Mouse (Mus musculus) forebrain, postnatal 0 days (tissue): ENCODE data around the gene Dpagt1. TPM values are rescaled to one million over a fixed set of nuclear protein-coding genes. Genes with fewer than 3 reads are reported as not detected.
A peak's percentile ranks its signal among the peaks of the same experiment; 100 is the strongest.

Experiments used
- ATAC-seq: fragments of 200-750 bp; cut with Nextera tagmentation; 2 replicates; pipeline ENCODE4 v1.8.0; 2017; ENCODE audit warnings: mild to moderate bottlenecking, moderate library complexity
- DNase-seq: peaks from one replicate; pipeline ENCODE4 v3.0.0-alpha.2; 2015
- H3K27ac ChIP-seq: fragments of 300-500 bp; sonication (generic); 2 replicates; pipeline ENCODE4 v1.5.1; 2014; ENCODE audit warnings: low read depth, mild to moderate bottlenecking, antibody characterized with exemption, low read length, moderate library complexity, mixed read lengths
- H3K27me3 ChIP-seq: fragments of 300-500 bp; sonication (generic); 2 replicates; pipeline ENCODE4 v1.6.1; 2014; ENCODE audit warnings: mild to moderate bottlenecking, low read length, mixed read lengths; ENCODE audit not compliant: insufficient read depth
- H3K36me3 ChIP-seq: fragments of 300-500 bp; sonication (generic); 2 replicates; pipeline ENCODE4 v1.6.1; 2014; ENCODE audit warnings: mild to moderate bottlenecking, moderate library complexity; ENCODE audit not compliant: insufficient read depth
- H3K4me1 ChIP-seq: fragments of 300-500 bp; sonication (generic); 2 replicates; pipeline ENCODE4 v1.6.1; 2014; ENCODE audit warnings: antibody characterized with exemption; ENCODE audit not compliant: insufficient read depth
- H3K4me2 ChIP-seq: fragments of 300-500 bp; sonication (generic); 2 replicates; pipeline ENCODE4 v1.6.1; 2014; ENCODE audit warnings: low read depth, mild to moderate bottlenecking, moderate library complexity
- H3K4me3 ChIP-seq: fragments of 300-500 bp; sonication (generic); 2 replicates; pipeline ENCODE4 v1.5.1; 2014; ENCODE audit warnings: low read depth, low read length, mixed read lengths
- H3K9ac ChIP-seq: fragments of 300-500 bp; sonication (generic); 2 replicates; pipeline ENCODE4 v1.6.1; 2014; ENCODE audit warnings: mild to moderate bottlenecking
- H3K9me3 ChIP-seq: fragments of 300-500 bp; sonication (generic); 2 replicates; pipeline ENCODE4 v1.6.1; 2016; ENCODE audit warnings: low read length
- CTCF ChIP-seq: sonication (generic); IDR thresholded peaks from 2 replicates; pipeline ENCODE4 v1.5.1; 2016; ENCODE audit warnings: antibody characterized with exemption, control low read depth, low read depth
- WGBS: fragments of 180-500 bp; shearing (Covaris S2); extraction: QIAGEN DNeasy Blood & Tissue Kit; methylation state at CpG from one replicate; pipeline ENCODE4 v1.1.7; 2014; 5-methylcytosine and 5-hydroxymethylcytosine counted together
- polyA plus RNA-seq: library from polyadenylated mRNA; unstranded; fragments of >200 nt; fragmentation: Nextera tagmentation; extraction: Ambion mirVana; gene quantifications from 2 replicates; pipeline ENCODE4 v1.2.1, GENCODE M21; 2015
- total RNA-seq: library from RNA; depleted of rRNA; stranded (reverse); fragments of >200 nt; gene quantifications from 2 replicates; pipeline ENCODE4 v1.2.3, GENCODE M21; 2014; rRNA removed

Dpagt1 gene
- total RNA-seq (17.7 and 18.3 TPM in 2 replicates), polyA plus RNA-seq (30.1 and 30.6 TPM in 2 replicates)

DNA sequence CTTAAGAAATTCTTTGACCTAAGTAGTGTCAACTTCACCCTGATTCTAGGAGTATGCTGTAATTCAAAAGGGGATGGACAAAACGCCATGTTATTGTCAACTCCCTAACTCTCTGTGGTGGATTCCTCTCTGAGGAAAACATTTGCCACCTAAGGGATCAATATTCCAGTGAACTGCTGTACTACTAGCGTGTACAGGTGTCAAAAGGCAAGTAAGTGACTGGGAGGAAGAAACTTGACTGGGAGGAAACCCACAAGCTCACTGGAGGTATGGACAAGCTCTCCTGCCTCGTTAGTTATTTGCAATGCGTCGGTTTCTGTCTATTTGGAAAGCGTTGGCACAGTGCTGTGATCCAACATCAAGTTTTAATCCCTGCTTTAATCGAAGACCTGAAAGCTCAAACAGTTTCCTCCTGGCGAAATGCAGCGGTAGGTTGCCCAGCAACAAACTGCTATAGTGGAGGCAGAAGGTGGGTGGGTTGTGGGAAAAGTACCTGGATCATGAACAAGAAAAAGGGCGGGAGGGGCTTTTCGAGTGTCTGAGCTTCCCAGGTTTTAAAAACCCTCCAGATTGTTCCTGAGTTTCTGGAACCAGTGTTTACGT is at the start of gene Dpagt1:
TSS of gene Dpagt1 (plus strand) at position 252 of the 603 bp plus-strand sequence.
- peak within 1 kb of the TSS; percentile 79 for H3K4me3 ChIP-seq
- 2% methylated on average over 12 of the region's 12 CpGs for WGBS
- no peaks in the 10 kb centered on the region for H3K9me3 ChIP-seq
- H3K4me2 ChIP-seq, result peak within 1 kb of the TSS; percentile 85
- peak within 1 kb of the TSS; percentile 76 for H3K9ac ChIP-seq
- DNase-seq (no peak), ATAC-seq (peak; percentile 71)
- H3K27ac ChIP-seq, result peak within 1 kb of the TSS; percentile 87
- H3K4me1 ChIP-seq, result 0 out of 2 replicates have a peak, but pooled peaks cover 11% of the 10 kb centered on the region
- no peak for TF ChIP-seq CTCF
- H3K27me3 ChIP-seq, result no peaks in the 10 kb centered on the region
- peaks cover 17% of the 10 kb centered on the region; the same call in 1 of the 2 replicates for H3K36me3 ChIP-seq

DNA sequence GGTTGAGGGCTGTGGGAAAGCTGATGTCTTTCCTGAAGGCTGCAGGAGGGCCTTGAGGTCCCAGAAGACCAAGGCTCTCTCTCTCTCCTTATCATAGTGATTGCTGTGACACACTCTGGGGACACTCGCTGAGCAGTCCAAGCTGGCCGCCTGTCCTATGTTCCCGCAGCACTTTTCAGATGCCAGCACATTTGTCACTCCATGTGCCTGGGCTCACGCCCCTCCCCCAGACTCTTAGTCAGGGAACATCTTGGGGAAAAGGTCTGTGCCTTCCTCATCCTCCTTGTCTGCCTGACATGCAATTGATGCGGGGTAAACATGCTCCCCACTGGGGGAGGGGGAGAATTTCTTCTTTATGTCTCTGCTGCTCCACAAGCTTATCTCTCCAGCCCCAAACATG is 42.6 kb upstream of the Dpagt1 start:
- DNase-seq (no peak), ATAC-seq (no peak)
- Histone ChIP-seq H3K4me3 (no peak overlapping the region), H3K9me3 (no peaks in the 10 kb centered on the region), H3K4me2 (no peak overlapping the region), H3K4me1 (peaks cover 5% of the 10 kb centered on the region; the same call in 1 of the 2 replicates), H3K27ac (no peak overlapping the region), H3K9ac (no peak overlapping the region), H3K36me3 (peaks cover 42% of the 10 kb centered on the region), H3K27me3 (no peaks in the 10 kb centered on the region)
- 79% methylated on average over 5 of the region's 5 CpGs for WGBS
- no peak for TF ChIP-seq CTCF

DNA sequence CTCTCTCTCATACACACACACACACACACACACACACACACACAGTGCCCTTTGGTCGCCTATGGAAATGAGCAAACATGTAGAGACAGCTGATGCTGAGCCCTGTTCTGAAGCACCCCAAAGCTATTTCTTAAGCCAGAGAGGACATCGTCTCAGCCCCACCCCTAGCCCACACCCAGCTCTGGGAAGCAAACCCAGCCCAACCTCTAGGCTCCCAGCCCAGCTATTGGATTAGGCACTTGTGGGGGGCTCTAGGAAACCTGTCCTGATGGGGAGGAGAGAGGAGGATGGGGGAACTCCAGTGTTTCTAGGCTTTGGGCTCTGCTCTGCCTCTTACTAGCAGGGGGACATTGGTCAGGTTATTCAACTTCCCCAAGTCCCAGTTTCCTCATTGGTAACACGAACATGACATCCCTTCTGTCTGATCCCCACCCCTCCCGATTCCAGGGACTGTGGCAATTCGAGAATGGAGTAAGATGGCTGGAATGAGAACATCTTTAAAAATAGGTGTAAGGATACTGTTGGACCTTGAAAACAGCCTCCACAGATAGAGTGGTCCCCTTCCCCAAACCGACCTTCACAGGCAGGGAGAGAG is 39.5 kb upstream of the Dpagt1 start:
- H3K36me3 ChIP-seq, result peaks cover 14% of the 10 kb centered on the region; the same call in 1 of the 2 replicates
- H3K9ac ChIP-seq, result peak overlapping the region; percentile 37; the same call in 1 of the 2 replicates
- no peak for TF ChIP-seq CTCF
- H3K9me3 ChIP-seq, result no peaks in the 10 kb centered on the region
- WGBS, result 10% methylated on average over 6 of the region's 6 CpGs
- peaks cover 11% of the 10 kb centered on the region; the same call in 1 of the 2 replicates for H3K4me1 ChIP-seq
- H3K27me3 ChIP-seq, result no peaks in the 10 kb centered on the region
- no peak for ATAC-seq
- peak overlapping the region; percentile 88 for H3K4me3 ChIP-seq
- H3K27ac ChIP-seq, result no peak overlapping the region
- no peak for DNase-seq
- H3K4me2 ChIP-seq, result peak overlapping the region; percentile 77

DNA sequence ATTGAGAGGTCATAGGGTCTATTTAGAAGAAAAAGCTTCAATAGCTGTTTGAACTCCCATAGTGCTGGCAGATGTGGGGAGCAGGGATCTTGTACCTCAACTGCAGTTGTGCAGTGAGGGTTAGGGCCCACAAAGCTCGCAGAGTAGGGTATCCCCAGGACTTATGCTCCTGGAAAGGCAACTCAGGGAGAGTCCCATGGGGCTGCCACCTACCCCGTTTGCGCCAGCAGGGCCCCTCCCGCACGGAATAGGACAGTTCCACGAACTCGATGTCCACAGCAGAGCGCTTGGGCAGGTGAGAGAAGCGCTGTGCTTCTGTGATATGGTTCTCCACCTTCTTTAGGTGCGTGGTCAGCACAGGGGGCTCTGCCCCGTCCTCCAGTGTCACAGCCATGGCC is 38.8 kb upstream of the Dpagt1 start:
- Histone ChIP-seq H3K27ac (peak overlapping the region; percentile 77), H3K36me3 (peaks cover 14% of the 10 kb centered on the region; the same call in 1 of the 2 replicates), H3K4me3 (peak overlapping the region; percentile 88), H3K27me3 (no peaks in the 10 kb centered on the region), H3K9ac (peak overlapping the region; percentile 90), H3K4me2 (peak overlapping the region; percentile 77), H3K4me1 (peaks cover 11% of the 10 kb centered on the region; the same call in 1 of the 2 replicates), H3K9me3 (no peaks in the 10 kb centered on the region)
- DNase-seq (peak; percentile 28), ATAC-seq (peak; percentile 7; the same call in 1 of the 2 replicates)
- TF ChIP-seq CTCF, result no peak
- WGBS, result 9% methylated on average over 11 of the region's 11 CpGs

DNA sequence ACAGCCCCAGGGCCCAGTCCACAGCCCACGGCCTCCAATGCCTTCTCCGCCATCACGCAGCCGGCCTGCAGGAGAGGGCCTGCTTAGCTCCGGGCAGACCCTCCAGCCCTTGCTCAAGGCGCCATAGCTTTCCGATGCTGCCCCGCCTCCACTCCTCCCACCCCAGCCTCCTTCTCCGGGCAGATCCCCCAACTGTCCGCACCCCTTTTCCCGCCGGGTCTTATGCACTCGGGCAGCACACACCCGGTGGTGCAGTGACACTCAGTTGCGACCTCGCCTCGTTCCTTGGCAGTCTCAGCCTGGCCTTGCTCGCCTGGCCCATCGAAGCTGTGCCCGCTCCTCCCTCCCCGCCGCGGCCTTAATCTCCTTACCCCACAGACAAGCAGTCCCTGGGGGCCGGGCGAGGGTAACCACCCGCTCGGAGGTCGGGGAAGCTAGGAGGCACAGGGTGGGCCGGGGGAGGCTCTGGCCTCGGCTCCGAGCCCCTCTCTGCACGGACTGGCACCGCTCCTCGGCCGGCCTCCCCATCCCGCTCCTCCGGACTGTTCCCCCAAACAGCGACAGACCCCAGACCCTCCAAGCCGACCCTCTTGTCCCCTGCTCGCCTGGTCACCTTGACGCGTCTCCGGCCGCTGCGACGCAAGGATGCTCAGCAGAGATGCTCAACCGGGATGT is 38.3 kb upstream of the Dpagt1 start:
- peaks cover 11% of the 10 kb centered on the region; the same call in 1 of the 2 replicates for H3K4me1 ChIP-seq
- peak; percentile 60 for DNase-seq
- ATAC-seq, result peak; percentile 62
- peak overlapping the region; percentile 77 for H3K27ac ChIP-seq
- peak overlapping the region; percentile 90 for H3K9ac ChIP-seq
- no peaks in the 10 kb centered on the region for H3K27me3 ChIP-seq
- H3K4me3 ChIP-seq, result peak overlapping the region; percentile 88
- peaks cover 17% of the 10 kb centered on the region; the same call in 1 of the 2 replicates for H3K36me3 ChIP-seq
- peak overlapping the region; percentile 77 for H3K4me2 ChIP-seq
- no peak; the same call in 1 of the 2 replicates for TF ChIP-seq CTCF
- H3K9me3 ChIP-seq, result no peaks in the 10 kb centered on the region
- 3% methylated on average over 39 of the region's 47 CpGs for WGBS

DNA sequence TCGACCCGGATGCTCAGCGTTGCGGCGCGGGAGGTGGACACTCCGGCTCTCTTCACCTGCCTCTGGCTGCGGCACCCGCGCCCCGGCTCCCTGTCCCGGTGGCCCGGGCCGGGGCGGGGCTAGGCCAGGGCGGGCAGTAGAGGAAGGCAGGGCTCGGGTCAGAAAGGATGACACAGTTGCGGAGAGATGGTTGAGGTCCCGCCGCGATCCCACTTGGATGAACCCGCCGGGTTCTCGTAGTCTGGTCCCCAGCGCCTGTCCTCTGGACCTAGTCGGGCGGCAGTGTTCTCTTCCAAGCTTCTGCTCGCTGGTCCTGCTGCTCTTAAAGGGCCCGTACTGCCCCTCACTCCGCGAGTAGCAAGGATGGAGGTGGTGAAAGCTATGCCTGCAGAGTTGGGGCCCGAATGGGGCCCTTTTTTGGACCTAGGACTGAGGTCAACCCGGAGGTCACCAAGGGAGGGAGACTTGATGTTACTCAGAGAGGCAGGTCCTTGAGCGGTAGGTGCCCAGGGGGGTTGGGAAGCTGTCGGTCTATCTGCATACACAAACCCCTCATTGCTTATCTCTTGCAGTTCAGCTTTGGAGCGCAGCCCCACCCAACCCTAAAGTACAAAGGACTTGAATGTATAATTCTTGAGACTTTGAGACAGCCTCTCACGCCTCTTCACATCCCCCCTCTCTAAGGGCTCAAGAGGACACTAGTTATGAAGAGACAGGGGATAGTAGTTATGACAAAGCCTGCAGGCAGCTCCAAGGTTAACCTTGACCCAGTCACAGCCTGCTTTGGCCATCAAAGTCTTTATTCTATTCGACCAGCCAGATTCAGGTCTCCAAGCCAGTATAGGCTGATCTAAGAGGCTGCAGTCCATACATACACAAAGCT is 37.5 kb upstream of the Dpagt1 start, which contains the start of gene Abcg4:
TSS of gene Abcg4 (minus strand) at position 540 of the 883 bp plus-strand sequence.
- Histone ChIP-seq H3K4me2 (peak within 1 kb of the TSS; percentile 77), H3K4me3 (peak within 1 kb of the TSS; percentile 88), H3K9ac (peak within 1 kb of the TSS; percentile 90), H3K27me3 (no peaks in the 10 kb centered on the region), H3K36me3 (peaks cover 21% of the 10 kb centered on the region), H3K4me1 (peaks cover 11% of the 10 kb centered on the region; the same call in 1 of the 2 replicates), H3K27ac (peak within 1 kb of the TSS; percentile 77), H3K9me3 (no peaks in the 10 kb centered on the region)
- TF ChIP-seq CTCF, result no peak
- ATAC-seq, result peak; percentile 77
- WGBS, result 2% methylated on average over 38 of the region's 38 CpGs
- DNase-seq, result peak; percentile 70
